Mouse (Mus musculus): ENCODE results near the gene Lck. TPM values are rescaled to one million over a fixed set of nuclear protein-coding genes. Genes with fewer than 3 reads are reported as not detected.
A peak's percentile ranks its signal among the peaks of the same experiment; 100 is the strongest.

Lck gene
- total RNA-seq (2017), result 27.1 and 36.3 TPM in 2 replicates

GRCm38 (mm10) chr4:129573430-129573829, at the start of gene Lck:
Lck (minus strand) TSS chr4:129573641.
- ATAC-seq (replicated peaks in 1 of 2; ENCODE audit: insufficient read depth in 1 of 2, low FRiP score in 2 of 2, low TSS enrichment in 1 of 2, low read depth in 1 of 2, poor library complexity in 2 of 2, severe bottlenecking in 2 of 2), result peak; percentile 24 to 36; a peak in 2 of 4 replicates

GRCm38 (mm10) chr4:129622803-129623535, 49.5 kb upstream of the Lck start:
- no peak for ATAC-seq (replicated peaks in 1 of 2; ENCODE audit: insufficient read depth in 1 of 2, low FRiP score in 2 of 2, low TSS enrichment in 1 of 2, low read depth in 1 of 2, poor library complexity in 2 of 2, severe bottlenecking in 2 of 2)

- ATAC-seq (replicated peaks in 1 of 2; ENCODE audit: insufficient read depth in 1 of 2, low FRiP score in 2 of 2, low TSS enrichment in 1 of 2, low read depth in 1 of 2, poor library complexity in 2 of 2, severe bottlenecking in 2 of 2), result no peak
Observed at GRCm38 (mm10) chr4:129622120-129622802, 48.8 kb upstream of the Lck start.

DNA sequence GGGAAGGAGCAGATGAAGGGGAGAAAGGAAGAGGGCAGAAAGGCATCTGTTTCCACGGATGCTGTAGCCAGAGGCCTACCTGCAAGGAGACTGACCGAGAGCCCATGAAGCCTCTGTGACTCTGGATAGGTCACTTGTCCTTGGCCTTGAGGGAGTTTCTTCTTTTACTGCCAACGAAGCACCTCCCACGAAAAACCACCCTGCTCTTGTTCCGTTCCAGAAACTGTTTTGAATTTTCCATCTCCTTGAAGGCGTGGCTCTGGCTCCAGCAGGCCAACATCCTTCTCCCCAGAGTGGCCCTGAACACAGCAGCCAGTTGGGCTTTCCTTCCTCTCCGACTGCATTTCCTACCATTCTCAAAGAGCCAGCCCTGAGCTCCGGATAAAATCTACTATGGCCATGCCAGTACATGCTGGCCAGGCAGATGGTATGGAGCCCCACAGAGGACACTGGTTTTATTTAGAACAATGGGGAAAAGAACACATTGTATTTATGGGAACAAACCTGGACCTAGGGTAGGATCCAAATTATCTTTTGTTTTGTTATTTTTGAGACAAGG, 47.9 kb upstream of the Lck start:
- no peak for ATAC-seq (replicated peaks in 1 of 2; ENCODE audit: insufficient read depth in 1 of 2, low FRiP score in 2 of 2, low TSS enrichment in 1 of 2, low read depth in 1 of 2, poor library complexity in 2 of 2, severe bottlenecking in 2 of 2)

DNA sequence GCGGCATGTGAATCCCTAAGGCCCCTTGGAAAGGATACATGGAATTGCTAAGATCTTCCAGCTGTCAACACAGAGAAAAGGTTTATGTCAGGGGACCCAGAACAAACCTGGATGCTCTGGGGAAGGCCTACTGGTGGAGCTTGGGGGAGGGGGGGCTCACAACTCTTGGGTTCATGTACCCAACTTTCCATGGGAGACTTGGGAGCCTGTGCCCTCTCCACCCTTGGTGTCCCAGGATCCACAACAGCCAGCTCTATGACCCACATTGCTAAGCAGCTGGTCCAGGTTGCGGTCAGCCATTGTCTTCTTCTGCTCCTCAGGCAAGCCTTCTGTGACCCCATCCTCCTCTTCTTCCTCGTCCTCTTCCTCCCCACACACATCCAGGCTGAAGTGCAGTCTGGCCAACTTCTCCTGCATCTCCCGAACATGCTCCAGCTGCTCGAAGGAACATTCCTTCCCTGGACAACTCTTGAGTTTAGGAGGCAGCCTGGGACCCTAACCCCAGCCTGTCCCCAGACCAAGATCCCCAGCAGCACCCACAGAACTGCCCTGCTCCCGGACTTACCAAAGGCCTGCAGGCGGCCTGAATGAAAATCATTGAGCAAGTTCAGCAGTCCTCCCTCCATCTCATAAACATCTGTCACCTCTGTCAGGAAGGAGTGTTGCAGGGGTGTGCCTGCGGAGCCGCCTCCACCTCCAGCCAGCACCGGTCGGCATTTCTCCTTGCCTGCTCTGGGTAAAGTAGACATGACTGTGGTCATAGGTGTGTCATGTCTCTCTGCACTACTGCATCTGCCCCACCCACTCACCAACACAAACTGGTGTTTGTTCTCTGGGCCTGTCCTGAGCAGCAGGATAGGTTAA, 47.2 kb upstream of the Lck start:
- no peak for ATAC-seq (replicated peaks in 1 of 2; ENCODE audit: insufficient read depth in 1 of 2, low FRiP score in 2 of 2, low TSS enrichment in 1 of 2, low read depth in 1 of 2, poor library complexity in 2 of 2, severe bottlenecking in 2 of 2)

DNA sequence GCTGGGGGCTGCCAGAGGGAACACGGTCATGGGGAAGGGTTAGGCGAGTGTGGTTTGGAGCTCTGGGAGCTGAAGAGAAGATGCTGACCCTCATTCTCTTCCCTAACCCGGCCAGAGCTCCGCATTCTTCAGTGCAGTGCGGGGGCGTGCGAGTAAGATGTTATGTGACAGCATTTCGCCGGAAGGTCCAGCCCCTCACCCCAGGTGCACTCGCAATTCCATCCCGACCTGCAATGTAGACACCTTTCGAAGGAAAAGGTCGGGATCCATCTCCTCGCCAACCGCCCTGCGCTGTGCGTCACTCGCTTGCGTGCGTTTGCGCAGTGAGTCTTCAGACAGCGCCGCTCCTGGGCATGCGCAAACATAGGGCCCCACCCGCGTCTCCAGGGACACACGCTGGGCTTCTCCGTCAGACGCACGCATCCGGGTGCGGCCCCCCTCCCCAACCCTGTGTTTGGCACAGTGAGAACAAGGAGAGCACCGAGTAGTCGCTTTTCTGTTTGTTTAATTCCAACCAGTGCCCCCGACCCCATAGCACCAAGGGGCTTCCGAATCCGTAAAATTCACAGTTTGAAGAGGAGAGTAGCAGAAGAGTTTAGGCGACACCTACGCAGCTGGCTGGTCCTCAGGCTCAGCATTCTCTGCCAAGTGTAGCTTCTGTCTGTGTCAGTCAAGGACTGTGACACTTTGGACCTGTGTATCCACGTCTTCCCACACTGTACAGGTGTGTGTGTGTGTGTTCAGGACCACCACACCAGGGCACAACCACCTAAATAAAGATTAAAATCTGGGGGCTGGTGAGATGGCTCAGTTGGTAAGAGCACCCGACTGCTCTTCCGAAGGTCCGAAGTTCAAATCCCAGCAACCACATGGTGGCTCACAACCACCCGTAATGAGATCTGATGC, 45.6 kb upstream of the Lck start, which contains the start of gene Iqcc:
Iqcc (minus strand) TSS at position 314 of the 906 bp plus-strand sequence.
- peak; percentile 88 to 94 for ATAC-seq (replicated peaks in 1 of 2; ENCODE audit: insufficient read depth in 1 of 2, low FRiP score in 2 of 2, low TSS enrichment in 1 of 2, low read depth in 1 of 2, poor library complexity in 2 of 2, severe bottlenecking in 2 of 2)

DNA sequence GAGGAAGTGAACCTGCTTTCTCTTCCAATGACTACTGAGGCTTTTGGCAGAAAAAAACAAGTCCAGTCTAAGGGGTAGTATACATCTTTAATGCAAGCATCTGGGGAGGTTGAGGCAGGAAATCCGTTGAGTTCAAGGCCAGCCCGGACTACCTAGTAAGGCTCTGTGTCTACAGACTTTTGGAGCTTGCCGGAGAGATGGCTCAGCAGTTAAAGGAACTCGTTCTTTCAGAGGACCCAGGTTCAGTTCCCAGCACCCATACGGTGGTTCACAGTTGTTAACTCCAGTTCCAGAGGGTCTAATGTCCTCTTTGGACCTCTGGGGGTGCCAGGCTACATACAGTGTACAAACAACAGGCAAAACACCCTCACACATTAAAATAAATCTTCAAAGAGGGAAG, 44.6 kb upstream of the Lck start:
- ATAC-seq (replicated peaks in 1 of 2; ENCODE audit: insufficient read depth in 1 of 2, low FRiP score in 2 of 2, low TSS enrichment in 1 of 2, low read depth in 1 of 2, poor library complexity in 2 of 2, severe bottlenecking in 2 of 2), result no peak

GRCm38 (mm10) chr4:129617121-129617641, 43.7 kb upstream of the Lck start:
- ATAC-seq (replicated peaks in 1 of 2; ENCODE audit: insufficient read depth in 1 of 2, low FRiP score in 2 of 2, low TSS enrichment in 1 of 2, low read depth in 1 of 2, poor library complexity in 2 of 2, severe bottlenecking in 2 of 2), result no peak

GRCm38 (mm10) chr4:129616631-129617030, 43.2 kb upstream of the Lck start:
- ATAC-seq (replicated peaks in 1 of 2; ENCODE audit: insufficient read depth in 1 of 2, low FRiP score in 2 of 2, low TSS enrichment in 1 of 2, low read depth in 1 of 2, poor library complexity in 2 of 2, severe bottlenecking in 2 of 2), result no peak

DNA sequence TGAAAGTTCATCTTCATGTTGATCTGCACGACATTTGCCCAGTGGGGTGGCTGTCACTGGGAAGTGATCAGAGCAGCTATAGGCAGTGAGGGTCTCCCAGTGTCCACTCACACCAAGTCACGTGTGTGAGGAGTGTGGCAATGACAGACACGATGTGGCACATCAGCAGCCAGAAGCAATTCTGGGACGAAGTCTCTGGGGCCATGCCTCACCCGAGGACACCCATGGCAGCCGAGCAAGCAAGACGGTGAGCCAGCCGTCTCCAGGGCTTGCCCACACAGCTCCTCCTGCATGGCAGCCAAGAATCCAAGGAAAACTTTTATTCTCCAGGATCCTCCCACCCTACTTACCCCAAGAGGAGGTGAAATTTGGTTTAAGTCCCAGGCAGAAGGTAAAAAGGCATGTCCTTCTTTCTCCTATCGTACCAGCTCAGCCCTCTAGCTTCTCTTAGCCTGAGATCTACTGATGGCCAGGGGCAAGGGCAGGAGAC, 42.4 kb upstream of the Lck start:
- no peak for ATAC-seq (replicated peaks in 1 of 2; ENCODE audit: insufficient read depth in 1 of 2, low FRiP score in 2 of 2, low TSS enrichment in 1 of 2, low read depth in 1 of 2, poor library complexity in 2 of 2, severe bottlenecking in 2 of 2)

DNA sequence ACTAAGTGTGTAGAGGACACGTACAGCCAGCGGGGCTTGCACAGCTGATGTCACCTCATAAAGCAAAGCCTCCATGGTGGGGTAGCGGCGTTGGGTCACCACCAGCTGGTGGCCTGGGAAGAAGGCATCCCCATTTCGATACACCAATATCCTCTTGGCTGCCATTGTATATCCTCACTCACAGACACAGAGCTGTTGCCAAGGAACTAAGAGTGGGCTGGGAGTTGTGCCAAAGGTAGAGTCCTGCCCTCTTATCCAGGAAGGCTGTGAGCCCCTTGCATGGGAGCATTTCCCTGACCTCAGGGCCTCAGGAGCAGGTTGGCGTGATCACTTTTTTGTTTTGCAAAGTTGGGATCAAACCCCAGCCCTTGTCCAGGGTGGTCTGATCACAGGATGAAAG, 40.7 kb upstream of the Lck start, which contains the start of gene Dcdc2b:
Dcdc2b (minus strand) TSS at position 165 of the 400 bp plus-strand sequence.
- no peak for ATAC-seq (replicated peaks in 1 of 2; ENCODE audit: insufficient read depth in 1 of 2, low FRiP score in 2 of 2, low TSS enrichment in 1 of 2, low read depth in 1 of 2, poor library complexity in 2 of 2, severe bottlenecking in 2 of 2)

DNA sequence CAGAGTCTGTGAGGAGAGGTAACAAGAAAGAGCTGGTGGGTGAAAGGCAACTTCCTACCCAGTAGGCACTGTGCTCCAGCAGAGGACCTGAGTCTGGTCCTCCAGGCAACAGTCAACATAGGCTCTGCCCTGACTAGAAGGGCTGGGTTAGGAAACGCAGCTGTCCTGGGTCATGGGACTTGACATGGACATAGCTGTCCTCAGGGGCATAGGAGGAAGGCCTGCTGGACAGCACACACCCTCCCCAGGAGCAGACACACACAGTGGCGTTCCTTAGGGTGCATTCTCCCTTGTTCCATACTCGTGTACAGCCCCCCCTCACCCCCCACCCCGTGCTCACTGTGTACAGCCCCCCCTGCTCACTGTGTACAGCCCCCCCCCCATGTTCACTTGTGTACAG, 37.0 kb upstream of the Lck start:
- ATAC-seq (replicated peaks in 1 of 2; ENCODE audit: insufficient read depth in 1 of 2, low FRiP score in 2 of 2, low TSS enrichment in 1 of 2, low read depth in 1 of 2, poor library complexity in 2 of 2, severe bottlenecking in 2 of 2), result no peak

GRCm38 (mm10) chr4:129610026-129610425, 36.6 kb upstream of the Lck start:
- ATAC-seq (replicated peaks in 1 of 2; ENCODE audit: insufficient read depth in 1 of 2, low FRiP score in 2 of 2, low TSS enrichment in 1 of 2, low read depth in 1 of 2, poor library complexity in 2 of 2, severe bottlenecking in 2 of 2), result no peak

GRCm38 (mm10) chr4:129609139-129609631, 35.7 kb upstream of the Lck start:
- ATAC-seq (replicated peaks in 1 of 2; ENCODE audit: insufficient read depth in 1 of 2, low FRiP score in 2 of 2, low TSS enrichment in 1 of 2, low read depth in 1 of 2, poor library complexity in 2 of 2, severe bottlenecking in 2 of 2), result no peak

- peak; percentile 90 to 96 for ATAC-seq (replicated peaks in 1 of 2; ENCODE audit: insufficient read depth in 1 of 2, low FRiP score in 2 of 2, low TSS enrichment in 1 of 2, low read depth in 1 of 2, poor library complexity in 2 of 2, severe bottlenecking in 2 of 2)
Observed at GRCm38 (mm10) chr4:129608426-129609025, 35.1 kb upstream of the Lck start.

Data from hematopoietic stem cell, adult 5-6 weeks (primary cell).